Mouse (Mus musculus) thymus, postnatal 4 days (tissue): ENCODE measurements around the gene Fnbp4.
"Not testable (repeated sequence)": the region's sequence is repeated elsewhere in the genome, so short reads cannot be mapped to it uniquely, and the experiment has no call there.

Source experiments
- DNase-seq: peaks from one replicate; pipeline ENCODE4 v3.0.0; 2021

The Fnbp4 gene

DNA sequence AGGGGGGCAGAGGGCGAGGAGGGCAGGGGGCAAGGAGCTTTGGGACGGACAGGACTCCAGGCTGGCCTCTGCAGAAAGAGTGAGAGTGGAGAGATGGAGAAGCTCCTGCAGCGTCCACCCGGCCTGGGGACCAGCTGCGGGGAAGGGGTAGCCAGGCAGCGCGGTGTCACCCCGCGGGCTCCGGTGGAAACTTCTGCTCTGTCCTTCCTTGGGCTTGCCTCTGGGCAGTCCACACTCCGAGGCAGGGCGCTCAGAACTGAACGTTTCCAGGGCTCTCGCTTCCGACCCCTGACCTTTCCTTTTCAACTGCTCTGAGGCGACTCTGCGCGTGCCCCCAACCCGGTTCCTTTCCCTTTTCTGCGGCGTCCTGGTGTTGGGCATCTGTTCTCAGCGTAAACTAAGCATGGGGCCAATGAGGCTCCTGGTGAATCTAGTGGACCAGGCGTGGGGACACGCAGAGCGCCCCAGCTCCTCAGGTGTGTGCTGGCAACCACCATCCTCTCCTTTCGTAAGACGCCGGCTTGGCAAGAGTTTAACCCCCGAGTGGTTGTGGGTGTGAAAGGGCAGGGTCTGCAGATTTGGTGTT lies 37.8 kb downstream of the Fnbp4 start:
- peak; percentile 15 for DNase-seq

GRCm38 (mm10) chr2:90788126-90788525 lies 43.0 kb downstream of the Fnbp4 start:
- DNase-seq, result no peak

GRCm38 (mm10) chr2:90808241-90809126 lies 63.3 kb downstream of the Fnbp4 start:
- DNase-seq, result no peak

DNA sequence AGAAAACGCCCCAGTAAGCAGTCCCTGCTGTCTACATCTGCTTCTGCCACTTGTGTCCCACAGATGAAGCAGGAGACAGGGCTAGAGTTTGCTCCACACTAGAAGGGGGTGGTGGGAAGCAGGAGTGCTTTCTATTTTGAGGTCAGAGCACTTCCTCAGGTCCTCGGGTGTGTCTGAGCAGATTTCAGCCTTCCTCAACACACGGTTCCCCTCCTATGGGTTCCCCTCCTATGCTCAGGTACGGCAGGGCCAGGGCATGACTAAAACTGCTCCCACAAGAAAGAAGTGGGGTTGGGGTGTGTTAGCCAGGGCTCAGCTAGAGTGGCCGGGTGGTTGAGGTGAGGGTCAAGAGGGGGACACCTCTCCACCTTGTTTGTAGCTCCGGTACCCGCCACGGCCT lies 65.6 kb downstream of the Fnbp4 start:
- DNase-seq, result no peak

- DNase-seq, result no peak
These were observed 70.1 kb downstream of the Fnbp4 start for GRCm38 (mm10) chr2:90815266-90815665.

DNA sequence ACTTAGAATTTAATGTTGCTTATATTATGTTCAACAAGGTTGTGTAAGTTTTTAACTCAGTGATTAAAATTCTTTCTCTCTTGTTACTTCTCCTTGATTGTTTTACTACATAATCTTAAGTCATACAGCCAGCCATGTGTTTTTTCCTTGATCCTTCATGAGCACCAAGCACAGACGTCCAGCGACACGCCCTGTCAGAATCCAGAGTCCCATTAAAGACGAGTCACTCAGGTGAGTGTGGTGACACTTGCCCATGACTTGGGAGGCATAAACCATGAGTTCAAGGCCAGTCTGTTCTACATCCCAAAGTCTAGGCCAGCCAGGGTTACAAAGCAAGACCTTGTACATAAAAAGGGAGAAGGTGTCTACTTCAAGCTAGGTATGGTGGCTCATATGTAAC lies 71.0 kb downstream of the Fnbp4 start:
- DNase-seq, result no peak

GRCm38 (mm10) chr2:90818710-90819109 lies 73.5 kb downstream of the Fnbp4 start:
- no peak for DNase-seq

DNA sequence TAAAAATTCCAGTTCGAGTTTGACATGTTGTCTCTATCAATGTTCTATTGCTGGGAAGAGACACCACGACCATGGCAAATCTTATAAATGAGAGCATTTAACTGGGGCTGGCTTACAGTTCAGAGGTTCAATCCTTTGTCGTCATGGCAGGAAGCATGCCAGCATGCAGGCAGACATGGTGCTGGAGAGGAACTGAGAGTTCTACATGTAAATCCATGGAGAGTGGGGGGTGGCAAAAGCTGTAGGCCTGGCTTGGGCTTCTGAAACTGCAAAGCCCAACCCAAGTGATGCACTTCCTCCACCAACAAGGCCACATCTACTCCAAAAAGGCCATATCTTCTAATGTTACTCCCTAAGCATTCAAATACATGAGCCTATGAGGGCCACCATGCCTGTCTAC lies 75.7 kb downstream of the Fnbp4 start:
- DNase-seq, result no peak

GRCm38 (mm10) chr2:90822978-90823377 lies 77.8 kb downstream of the Fnbp4 start:
- DNase-seq, result no peak

DNA sequence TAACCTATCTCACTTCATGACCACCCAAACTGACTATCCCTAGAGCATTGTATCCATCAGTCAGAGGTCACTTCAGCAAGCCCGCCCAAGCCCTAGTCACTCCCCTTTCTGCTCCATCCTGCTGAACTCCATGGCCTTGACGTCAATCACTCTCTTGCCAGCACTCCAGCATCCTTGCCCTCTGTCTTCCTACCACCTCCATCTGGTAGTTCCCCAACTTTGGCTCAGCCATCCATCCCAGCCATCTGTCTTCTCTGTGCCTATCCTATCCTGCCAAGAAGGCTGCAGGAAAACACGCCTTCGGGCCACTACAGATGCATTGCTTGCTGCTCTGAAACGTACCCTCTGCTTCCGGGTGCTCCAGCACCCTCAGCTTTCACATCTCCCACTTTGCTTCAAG lies 78.6 kb downstream of the Fnbp4 start:
- no peak for DNase-seq

GRCm38 (mm10) chr2:90824528-90824927 lies 79.4 kb downstream of the Fnbp4 start:
- DNase-seq, result not testable (repeated sequence)

- no peak for DNase-seq
These were observed 80.5 kb downstream of the Fnbp4 start for GRCm38 (mm10) chr2:90825515-90826172.

GRCm38 (mm10) chr2:90828739-90829138 lies 83.6 kb downstream of the Fnbp4 start:
- DNase-seq, result no peak
